Mouse (Mus musculus): Measurements from ENCODE around the gene Sft2d1.

DNA sequence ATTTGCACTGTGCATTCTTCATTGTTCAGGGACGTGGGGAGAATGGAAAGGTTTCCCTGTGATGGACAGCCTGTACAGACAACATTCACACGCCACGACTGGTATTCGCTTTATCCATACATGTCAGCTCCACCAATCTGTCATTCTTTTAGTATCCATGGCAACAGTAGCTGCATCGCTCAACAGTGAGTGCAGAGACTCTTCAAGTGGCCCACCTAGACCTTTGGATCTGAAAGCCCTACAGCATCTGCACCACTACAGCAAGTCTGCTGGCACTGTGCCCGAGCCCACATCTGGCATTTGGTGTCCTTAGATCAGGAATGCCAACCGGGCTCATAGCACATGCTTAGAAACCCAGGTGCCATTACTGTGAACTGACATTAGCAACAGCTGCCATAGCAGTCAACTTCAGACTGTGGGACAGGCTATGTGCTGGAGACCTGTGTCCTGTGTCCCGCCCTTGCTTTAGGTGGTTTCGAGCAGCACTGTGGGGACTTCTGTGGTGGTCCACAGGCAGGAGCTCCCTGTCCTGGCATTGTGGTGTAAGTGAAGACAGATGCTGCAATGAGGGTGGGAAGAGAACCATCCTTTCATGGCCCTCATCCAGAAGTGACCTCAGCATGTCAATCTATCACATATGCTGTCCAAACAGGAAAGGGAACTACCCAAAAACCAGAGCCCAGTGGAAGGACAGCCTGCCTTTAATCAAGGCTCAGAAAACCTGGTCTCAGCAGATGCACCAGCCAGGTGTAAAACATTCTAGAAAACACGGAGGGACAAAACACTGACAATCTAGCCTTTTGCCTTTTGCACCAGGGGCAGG is 50.6 kb downstream of the Sft2d1 start:
- TF ChIP-seq GATA2 (IDR thresholded peaks at IDR 0.05; ENCODE audit: borderline replicate concordance, low read depth, low read length) (no peak), CTCF (IDR thresholded peaks at IDR 0.05; ENCODE audit: low read depth, low read length) (no peak), GATA1 (IDR thresholded peaks at IDR 0.05; ENCODE audit: borderline replicate concordance, low read length) (no peak), TAL1 (conservative IDR thresholded peaks at IDR 0.05; ENCODE audit: low read depth, low read length) (no peak), POLR2AphosphoS5 (IDR thresholded peaks at IDR 0.05; ENCODE audit: insufficient replicate concordance, low read depth, low read length) (no peak)
